ENCODE assay signal across 25 mouse cellular contexts in genomic region chr1:127131871-127132270, GRCm38 (mm10).
"Had no signal": no experiment of that assay in that cellular context is flagged by ENCODE, and none has a peak within 500 bp of the region (broad histone marks: within the 10 kb centered on the region; RNA-seq: fewer than 3 reads in every experiment).

No protein-coding gene starts in this region.

- H3K4me2 ChIP-seq: forebrain, embryonic 15.5 days; heart, embryonic 12.5 days; hindbrain, embryonic 12.5 days; hindbrain, embryonic 14.5 days; intestine, embryonic 15.5 days; limb, embryonic 12.5 days had no signal

- H3K9ac ChIP-seq: forebrain, embryonic 15.5 days; forebrain, postnatal 0 days; heart, embryonic 12.5 days; hindbrain, embryonic 12.5 days; hindbrain, embryonic 14.5 days; intestine, embryonic 15.5 days; limb, embryonic 12.5 days had no signal

- ATAC-seq: forebrain, embryonic 15.5 days; forebrain, postnatal 0 days; hindbrain, embryonic 16.5 days; inflammation-experienced regulatory T-cells, adult 6 months; intestine, embryonic 15.5 days; intestine, postnatal 0 days had no signal

- H3K9me3 ChIP-seq: forebrain, embryonic 15.5 days; heart, embryonic 12.5 days; hindbrain, embryonic 10.5 days; hindbrain, embryonic 12.5 days; intestine, embryonic 15.5 days; limb, embryonic 10.5 days; limb, embryonic 12.5 days had no signal

- H3K36me3 ChIP-seq: forebrain, embryonic 15.5 days; heart, embryonic 12.5 days; hindbrain, embryonic 10.5 days; hindbrain, embryonic 12.5 days; intestine, embryonic 15.5 days; limb, embryonic 10.5 days; limb, embryonic 12.5 days had no signal

- DNase-seq: forebrain, postnatal 0 days; gastrocnemius, postnatal 14 days; gastrocnemius, postnatal 36 days; heart, adult 2 months; heart, postnatal 10 days; heart, postnatal 4 days; kidney, adult 18-20 months; kidney, adult 8-10 months; kidney, postnatal 10 days; kidney, postnatal 25 days; kidney, postnatal 4 days; liver had no signal

- H3K27me3 ChIP-seq: forebrain, embryonic 15.5 days; heart, embryonic 12.5 days; hindbrain, embryonic 12.5 days; intestine, embryonic 15.5 days; limb, embryonic 12.5 days had no signal

- H3K27ac ChIP-seq: forebrain, embryonic 15.5 days; heart, adult 2 months; hindbrain, embryonic 10.5 days; hindbrain, embryonic 12.5 days; hindbrain, embryonic 14.5 days; intestine, embryonic 15.5 days; layer of hippocampus, adult 2 months; left cerebral cortex, adult 2 months; limb, embryonic 10.5 days; limb, embryonic 12.5 days had no signal

- H3K4me1 ChIP-seq: forebrain, embryonic 15.5 days; heart, embryonic 12.5 days; hindbrain, embryonic 12.5 days; intestine, embryonic 15.5 days; limb, embryonic 10.5 days; limb, embryonic 12.5 days had no signal

- H3K4me3 ChIP-seq: forebrain, embryonic 15.5 days; heart, adult 2 months; heart, embryonic 12.5 days; hindbrain, embryonic 10.5 days; hindbrain, embryonic 12.5 days; intestine, embryonic 15.5 days; layer of hippocampus, adult 2 months; left cerebral cortex, adult 2 months; limb, embryonic 10.5 days; limb, embryonic 12.5 days had no signal
